Mouse (Mus musculus): Measurements from ENCODE around the gene Hhipl1.
A peak's percentile ranks its signal among the peaks of the same experiment; 100 is the strongest.

Gene Hhipl1

DNA sequence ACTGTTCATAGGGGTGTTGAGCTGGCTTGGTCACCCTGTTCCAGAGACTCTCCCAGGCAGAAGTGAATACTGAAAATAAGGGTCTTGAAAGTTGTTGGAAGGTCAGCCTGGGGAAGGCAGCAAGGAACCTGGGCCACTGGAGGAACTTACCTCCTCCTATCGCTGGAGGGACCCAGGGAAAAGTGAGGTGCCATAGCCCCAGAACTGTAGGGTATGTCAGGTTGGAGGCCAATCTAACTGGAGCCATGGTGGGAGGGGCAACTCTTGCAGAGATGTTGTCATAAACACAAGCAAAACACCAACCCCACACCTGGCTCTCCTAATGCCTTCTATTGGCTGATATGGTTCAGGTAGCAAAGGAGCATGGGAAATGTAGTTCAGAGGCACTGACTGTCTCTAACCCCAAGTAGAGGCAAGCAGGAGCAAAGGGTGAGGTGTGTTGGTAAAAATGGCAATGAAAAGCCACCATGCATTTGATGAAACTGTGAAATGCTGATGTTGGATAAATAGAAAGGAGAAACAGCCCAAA, 7.2 kb downstream of the Hhipl1 start:
- no peak for DNase-seq

DNA sequence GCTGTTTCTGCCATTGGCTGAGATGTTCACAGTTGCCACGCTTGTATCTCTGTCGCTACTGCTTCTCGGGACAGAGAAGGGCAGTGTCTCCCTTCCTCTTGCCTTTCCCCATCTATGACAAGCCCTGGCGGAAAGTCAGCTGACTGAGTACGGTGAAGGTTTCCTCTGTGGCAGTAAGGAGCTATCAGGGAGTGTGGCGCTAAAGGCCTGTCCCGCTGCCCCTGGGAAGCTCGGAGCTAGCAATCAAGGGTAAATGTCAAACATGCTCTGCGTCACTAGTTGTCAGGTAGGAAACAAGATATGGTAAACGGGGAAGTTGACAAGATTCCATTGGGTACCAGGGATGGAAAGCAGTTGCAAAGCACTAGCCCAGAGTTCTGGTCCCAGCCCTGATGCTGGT, 9.7 kb downstream of the Hhipl1 start:
- DNase-seq = no peak

DNA sequence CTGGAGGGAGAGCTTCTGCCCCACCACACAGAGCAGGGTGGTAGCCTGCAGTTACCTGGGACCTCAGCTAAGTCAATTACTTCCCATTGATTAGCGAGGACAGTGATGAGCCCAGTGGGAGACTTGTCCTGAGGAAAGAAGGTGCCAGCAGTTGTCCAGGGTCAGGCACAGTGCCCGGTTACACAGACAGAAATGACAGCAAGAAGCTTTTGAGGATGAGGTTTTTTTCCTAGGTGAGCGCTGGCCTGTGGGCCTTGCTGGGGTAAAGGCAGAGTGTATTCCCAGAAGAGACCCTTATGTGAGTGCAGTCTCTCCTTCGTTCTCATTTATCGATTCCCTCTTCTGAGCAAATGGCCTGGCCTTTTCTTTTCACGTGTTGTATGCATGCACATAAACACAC, 10.6 kb downstream of the Hhipl1 start:
- no peak for DNase-seq

DNA sequence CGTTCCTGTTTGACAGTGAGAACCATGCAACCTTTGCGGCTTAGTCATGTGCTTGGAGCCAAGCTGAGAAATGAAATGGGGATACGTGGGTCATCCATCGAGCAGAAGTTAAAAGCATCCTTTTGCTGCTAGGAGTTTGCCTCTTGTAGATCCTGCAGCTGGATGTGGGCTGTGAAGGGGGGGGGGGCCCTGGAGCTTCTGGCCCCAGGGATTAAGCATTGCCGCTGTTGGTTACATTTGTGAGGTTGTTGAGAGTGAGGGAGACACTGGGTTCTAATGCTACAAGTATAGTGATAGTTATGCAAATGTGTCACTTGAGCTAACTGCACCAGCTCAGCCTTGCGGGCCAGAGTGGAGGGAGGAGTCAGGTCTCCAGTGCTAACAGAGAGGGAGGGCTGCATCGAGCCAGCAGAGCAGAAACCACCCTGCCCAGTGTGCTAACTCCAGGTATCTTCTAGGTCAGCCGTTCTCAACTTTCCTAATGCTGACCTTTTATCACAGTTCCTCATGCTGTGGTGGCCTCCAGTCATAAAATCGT, 11.2 kb downstream of the Hhipl1 start:
- no peak for DNase-seq

DNA sequence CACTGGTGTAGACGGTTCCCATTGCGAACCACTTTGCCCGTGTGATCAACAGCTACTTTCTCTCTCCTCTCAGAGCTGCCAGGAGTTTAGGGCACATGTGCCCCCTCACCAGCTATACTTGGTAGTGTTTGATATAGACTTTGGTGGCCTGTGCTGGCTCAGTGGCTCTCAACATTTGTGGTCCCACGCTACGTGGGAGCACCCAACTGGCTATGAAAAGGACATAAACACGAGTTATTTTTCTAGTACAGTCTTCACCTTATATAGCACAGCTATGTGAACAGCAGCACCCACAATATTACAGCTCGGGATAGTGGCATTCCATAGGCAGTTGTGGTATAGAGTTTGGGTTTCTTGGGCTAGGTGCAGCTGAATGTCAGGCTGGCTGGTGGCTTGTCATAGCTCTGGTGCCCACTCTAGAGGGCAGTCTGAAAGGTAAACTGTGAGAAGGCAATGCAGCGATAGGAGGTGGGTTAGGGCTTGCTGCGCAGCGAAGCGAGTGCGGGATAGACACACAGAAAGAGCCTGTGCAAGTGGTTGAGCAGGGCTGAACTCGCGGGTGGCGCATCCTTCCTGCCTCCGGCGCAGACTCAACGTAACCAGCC, 11.9 kb downstream of the Hhipl1 start:
- no peak for DNase-seq

DNA sequence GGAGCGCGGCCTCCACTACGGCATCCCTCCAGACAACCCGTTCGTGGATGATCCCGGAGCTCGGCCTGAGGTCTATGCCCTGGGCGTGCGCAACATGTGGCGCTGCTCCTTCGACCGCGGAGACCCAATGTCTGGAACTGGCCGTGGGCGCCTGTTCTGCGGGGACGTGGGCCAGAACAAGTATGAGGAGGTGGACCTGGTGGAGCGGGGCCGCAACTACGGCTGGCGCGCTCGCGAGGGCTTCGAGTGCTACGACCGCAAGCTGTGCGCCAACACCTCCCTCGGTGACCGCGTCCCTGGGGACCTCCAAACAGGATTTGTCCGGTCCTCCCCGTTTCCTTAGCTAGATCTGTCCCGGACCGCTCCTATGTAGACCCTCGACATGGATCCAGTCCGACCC, 12.4 kb downstream of the Hhipl1 start:
- no peak for DNase-seq

DNA sequence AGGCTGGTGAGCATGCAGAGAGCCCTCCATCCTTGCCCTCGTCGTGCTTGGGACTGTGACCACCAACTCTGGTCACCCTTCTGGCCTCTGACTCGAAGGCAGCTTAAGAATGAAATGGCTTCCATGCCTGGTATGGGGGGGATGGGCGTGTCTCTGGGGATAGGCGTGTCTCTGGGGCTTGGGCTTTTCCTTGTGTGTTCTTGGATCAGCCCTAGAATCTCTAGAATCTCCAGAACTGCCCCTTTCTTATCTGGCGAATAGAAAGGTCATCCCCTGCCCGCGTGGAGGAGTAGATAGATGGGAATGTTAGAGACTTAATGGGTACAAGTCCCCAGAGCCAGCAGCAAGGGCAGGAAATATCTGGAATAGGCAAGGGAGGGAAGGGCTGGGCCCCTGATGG, 14.0 kb downstream of the Hhipl1 start:
- DNase-seq = no peak

DNA sequence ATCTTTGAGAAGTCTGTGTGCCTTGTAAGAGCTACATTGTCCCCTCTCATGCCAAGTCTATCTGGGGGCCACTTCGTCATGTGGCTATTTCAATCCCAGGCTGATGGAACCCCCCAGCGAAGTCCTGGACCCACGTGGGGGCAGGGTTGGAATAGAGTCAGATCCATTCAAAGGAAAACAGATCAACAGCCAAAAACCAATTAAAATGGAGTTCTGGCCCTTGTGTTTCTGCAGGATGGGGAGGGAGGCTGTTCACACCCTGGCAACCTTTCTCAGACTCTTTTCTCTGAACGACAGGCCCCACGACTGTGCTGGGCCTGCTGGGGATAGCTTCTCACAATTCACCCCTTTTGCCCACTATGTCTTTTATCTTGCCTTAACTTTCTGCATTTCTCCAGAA, 20.3 kb downstream of the Hhipl1 start:
- no peak for DNase-seq

DNA sequence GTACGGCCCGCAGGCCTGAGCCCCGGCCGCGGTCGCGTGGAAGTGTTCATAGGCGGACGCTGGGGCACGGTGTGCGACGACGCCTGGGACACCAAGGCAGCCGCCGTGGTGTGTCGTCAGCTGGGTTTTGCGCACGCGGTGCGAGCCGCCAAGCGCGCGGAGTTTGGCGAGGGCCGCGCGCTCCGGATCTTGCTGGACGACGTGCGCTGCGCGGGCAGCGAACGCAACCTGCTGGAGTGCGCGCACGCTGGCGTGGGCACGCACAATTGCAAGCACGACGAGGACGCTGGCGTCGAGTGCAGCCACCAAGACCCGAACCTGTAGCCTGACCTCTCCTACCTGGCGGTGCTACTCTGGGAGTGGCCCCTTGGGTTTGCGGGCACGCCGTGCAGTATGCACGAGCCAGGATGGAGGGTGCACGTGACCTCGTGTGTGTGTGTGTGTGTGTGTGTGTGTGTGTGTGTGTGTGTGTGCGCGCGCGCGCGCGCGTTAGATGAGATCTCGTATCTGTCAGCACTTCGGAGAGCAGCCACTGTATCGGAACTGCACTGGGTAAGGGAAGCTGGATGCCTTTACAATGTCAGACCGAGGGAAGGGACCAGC, 21.9 kb downstream of the Hhipl1 start:
- no peak for DNase-seq

DNA sequence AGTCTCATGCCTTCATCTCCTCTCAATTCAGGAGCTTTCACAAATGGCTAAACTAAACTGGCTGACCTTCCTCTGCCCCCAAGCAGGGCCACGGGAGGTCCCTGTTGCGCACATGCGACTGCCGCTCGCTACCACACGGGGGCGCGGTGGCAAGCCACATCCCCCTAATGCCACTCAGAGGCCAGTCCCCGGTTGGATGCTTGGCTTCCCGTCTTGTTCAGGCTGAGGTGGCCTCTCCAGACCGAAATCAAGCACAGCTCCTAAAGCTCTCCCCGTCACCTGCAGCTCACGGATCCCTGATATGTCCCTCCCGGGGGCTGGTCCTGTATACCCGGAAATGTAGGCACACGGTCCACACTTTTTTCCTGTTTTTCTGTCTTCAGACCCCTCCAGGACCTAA, 27.0 kb downstream of the Hhipl1 start:
- DNase-seq = peak; percentile 83

DNA sequence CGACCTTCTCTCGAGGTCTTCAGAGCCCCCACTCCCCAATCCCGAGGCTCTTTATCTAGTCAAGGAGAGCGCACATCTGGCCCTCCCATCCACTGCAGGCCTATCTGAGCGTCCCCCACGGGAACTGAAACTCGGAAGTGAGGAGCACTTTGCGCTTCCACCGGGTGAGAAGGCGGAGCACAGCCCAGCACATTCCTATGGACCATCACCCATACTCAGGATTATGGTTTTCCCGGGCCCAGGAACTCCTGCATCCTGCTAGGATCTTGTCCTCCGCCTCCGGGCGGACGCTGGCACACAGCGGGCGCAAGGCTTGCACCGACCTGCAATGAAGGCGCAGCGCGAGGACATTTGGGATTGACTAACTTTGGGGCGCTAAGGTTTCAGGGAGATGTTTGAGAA, 27.4 kb downstream of the Hhipl1 start:
- DNase-seq = no peak

DNA sequence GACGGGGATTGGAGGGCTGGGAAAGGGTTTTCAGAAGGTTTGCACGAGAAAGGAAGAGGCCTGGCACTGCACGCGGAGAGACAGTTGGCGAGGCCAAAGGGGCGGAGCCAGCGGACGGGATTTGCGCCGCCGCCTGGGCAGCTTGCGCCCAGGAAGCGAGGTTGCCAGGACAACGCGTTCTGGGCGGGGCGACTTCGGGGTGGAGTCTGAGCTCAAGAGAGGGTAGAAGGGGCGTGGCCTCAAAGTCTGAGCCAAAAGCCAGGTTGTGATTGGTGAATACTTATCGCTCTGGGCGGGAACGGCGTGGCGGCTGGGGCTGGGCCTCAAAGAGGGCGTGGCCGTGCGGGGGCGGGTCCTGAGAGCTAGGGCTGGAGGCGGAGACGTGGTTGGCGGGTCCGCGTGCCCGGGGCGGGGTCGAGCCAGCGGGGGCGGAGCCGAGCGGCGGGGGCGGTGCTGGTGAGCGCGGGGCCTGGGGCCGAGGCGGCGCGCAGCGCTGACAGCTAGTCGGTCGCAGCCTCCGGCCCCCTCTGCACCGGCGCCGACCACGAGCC, 27.9 kb downstream of the Hhipl1 start, which contains the start of gene Cyp46a1:
Cyp46a1 (plus strand) TSS at position 487 of the 551 bp plus-strand sequence.
- DNase-seq = peak; percentile 99

DNA sequence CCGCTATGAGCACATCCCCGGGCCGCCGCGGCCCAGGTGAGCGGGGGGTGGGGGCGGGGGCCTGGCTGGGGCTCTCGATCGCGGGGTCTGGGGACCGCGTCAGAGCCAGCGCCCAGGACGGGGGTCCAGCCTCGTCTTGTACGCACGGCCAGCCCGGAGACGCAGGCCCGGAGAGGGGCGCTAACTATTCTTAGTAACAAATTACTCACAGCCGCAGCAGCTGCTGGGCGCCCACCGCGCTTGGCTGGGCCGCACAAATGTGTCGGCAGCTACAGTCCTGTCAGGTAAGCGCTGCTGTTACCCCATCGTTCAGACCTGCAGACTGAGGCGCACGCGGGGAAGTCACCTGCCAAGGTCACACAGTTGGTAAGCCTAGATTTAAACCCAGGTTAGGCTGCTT, 28.5 kb downstream of the Hhipl1 start:
- peak; percentile 40 for DNase-seq

DNA sequence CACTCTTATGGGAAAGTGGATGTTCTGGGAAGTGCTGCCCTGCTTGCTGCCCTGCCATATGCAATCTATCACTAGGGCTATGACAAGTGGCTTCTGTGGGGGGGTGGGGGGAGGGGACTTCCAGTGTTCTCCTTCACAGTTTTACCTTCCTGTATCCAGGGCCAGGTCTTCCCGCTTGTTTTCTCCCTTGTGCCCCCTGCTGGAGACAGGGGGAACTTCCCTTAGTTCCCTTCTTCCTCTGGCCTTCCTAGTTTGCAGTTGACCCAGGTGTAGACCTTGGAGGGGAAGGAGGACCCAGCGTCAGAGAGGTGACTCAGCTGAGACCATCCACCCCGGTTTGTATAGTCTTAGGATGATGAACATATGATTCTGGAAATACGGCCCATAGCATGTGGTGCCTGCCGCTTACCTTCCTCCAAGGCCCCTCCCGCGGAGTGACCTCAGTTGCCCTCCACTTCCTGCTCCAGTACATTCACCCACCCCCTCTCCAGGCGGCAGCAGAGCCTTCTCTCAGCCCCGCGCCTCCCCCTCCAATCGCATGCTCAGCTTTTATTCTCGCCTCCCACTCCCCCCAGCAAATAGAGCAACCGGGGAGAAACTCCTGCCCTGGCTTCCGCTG, 32.6 kb downstream of the Hhipl1 start:
- no peak for DNase-seq

DNA sequence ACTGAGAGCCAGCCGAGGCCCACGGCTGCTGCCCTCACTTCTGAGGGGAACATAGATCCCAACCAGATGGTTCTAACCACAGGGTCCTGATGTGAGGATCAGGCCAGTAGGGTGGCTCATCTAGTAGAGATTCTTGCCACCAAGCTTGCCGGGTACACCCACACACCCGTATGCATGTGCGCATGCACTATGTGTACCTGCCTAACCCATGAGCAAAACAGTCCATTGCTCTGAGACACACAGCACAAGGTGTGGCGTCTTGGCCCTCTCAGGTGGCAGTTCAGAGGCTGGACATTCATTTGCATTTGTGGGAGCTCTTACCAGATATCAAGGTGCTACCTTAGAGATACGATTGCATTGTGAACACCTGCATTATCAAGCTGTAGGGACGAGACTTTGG, 42.1 kb downstream of the Hhipl1 start:
- no peak for DNase-seq

DNA sequence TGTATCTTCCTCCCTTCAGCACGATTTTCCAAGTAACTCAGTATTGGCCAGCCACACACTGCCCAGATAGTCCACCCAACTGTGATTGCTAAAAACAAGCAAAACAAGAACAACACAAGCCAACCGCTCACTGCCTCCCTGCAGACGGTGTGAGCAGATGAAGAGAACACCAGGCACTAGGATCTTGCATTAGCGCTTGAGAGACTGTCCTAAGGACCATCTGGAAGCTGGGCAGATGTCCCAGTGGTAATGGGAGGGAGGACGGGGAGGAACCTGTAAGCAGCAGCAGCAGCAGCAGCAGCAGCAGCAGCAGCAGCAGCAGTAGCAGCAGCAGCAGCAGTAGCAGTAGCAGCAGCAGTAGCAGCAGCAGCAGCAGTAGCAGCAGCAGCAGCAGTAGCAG, 43.0 kb downstream of the Hhipl1 start:
- no peak for DNase-seq

DNA sequence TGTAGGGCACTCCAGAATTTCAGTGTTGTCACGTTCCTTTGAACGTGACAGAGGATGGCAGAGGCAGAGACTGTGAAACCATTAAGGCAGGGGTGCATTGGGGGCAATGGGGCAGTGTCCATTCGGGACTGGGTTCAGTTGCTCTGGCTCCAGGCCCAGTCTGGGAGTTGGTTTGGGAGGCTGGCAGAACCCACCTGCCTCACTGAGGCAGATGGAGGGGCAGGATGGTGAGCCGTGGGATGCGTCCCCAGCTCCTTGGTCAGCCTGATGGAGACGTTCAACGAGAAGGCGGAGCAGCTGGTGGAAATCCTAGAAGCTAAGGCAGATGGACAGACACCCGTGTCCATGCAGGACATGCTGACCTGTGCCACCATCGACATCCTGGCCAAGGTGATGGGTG, 44.9 kb downstream of the Hhipl1 start:
- no peak for DNase-seq

DNA sequence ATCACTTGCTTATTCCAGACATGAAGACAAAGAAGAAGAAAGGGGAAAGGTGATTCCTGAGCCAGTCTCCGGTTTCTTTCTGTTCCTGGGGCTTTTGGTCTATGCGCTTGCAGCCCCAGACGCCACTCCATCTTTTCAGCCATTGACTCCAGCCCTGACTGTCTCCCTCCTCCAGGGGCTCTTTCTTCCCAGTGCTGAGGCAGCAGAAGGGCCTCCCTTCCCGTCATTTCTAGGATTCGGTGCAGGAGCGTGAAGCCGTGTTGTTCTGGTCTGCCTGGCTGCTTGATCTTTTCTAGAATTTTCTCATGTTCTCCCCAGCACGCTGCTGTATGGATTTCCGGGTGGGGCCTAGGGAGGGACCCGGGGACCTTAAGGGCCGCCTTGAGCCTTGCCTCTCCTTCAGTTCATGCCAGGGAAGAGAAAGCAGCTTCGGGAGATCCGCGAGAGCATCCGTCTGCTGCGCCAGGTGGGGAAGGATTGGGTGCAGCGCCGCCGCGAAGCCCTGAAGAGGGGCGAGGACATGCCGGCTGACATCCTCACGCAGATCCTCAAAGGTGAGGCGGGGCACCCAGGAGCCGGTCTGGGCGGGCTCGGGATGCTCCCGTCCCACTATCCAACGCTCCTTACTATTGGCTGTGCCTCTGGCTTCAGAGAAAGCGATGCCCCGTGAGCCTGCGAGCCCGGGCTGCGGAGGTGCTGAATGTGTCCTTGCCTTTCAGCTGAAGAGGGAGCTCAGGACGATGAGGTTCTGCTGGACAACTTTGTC, 46.5 kb downstream of the Hhipl1 start:
- no peak for DNase-seq

DNA sequence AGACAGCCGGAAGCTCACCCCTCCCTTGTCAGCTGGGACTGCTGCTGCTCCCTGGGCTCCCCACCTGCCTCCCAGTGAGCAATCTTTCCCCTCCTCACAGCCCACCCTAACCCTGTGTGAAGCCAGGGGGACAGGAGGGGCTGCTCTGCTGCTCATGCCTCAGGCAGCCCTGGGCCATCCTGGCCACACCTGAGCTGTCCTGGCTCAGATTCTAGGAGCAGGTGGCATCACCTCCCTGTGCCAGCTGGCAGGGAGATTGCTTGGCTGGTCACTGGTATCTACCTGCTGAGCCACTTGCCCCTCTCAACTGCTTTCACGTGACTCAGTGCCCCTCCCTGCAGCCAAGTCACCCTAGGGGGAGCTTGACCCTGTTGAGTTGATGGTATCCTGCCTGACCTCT, 48.2 kb downstream of the Hhipl1 start:
- DNase-seq = peak; percentile 91

DNA sequence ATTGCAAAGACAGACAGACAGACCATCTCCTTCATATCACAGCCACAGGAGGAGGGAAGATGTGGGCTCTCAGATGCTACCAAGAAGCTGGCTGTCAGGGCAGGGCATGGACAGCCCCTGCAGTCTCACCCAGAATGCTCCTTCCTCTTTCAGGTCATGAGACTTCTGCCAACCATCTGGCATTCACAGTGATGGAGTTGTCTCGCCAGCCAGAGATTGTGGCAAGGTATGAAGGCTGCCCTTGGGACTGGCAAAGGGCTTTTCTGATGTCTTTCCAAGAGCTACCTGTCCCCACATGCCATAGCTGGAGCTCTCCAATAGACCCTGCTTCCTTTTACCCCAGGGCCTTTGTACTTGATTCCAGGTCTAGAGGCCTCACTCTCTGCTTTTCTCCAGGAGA, 49.2 kb downstream of the Hhipl1 start:
- DNase-seq = peak; percentile 79

DNA sequence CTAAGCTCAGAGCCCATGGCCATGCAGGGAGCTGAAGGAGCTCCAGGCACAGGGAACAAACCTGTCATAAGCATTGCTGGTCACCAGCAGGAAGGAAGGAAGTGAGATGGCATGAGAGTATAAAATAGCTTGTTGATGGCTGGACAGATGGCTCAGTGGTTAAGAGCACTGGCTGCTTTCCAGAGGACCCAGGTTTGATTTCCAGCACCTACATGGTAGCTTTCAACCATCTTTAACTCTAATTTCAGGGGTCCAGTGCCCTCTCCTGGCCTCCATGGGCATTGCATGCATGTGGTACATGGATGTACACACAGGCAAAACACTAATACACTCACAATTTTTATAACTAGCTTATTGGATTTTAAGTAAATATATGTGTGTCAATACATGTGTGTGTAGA, 49.9 kb downstream of the Hhipl1 start:
- no peak for DNase-seq

DNA sequence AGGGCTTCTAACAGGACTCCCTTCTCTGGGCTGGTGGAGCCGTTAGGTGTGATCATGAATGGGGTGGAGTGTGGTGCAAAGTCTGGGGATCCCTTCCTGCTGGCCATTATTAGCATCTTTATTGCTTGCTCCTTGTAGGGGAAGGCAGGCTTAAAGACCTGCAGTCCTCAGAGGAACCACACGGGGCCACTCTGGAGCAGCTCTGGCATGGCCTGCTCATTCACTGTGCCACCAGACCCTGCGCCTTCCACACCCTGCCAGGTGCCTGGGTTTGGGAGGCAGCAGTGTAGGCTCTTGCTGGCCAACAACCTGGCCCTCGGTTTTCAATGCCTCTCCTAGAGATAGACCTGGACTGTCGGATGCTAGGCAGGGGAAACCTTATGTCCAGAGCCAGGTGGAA, 57.7 kb downstream of the Hhipl1 start:
- DNase-seq = peak; percentile 93

DNA sequence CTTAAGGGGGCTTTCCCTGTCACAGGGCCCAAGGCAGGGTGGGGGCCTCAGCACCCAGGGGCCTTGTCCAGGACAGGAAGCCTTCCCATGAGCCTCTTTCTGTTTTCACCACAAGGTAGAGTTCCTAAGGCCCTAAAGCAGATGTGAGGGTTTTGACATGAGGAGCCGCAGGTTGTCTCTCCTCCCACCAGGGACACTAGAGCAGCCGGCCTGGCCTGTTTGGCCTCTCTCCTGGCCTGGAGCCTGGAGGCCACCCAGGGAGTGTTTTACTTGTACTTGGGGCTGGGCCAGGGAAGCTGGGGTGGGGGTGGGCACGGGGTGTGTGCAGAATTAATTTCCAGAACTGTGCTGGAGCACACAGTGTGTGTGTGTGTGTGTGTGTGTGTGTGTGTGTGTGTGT, 59.3 kb downstream of the Hhipl1 start:
- no peak for DNase-seq
